Mouse (Mus musculus) embryo, embryonic 9.5 days (tissue): ENCODE data around the gene Rergl.

Source experiments
- DNase-seq: peaks from one replicate; pipeline ENCODE4 v3.0.0-alpha.2; 2017; ENCODE audit errors: extremely low spot score

Gene Rergl

DNA sequence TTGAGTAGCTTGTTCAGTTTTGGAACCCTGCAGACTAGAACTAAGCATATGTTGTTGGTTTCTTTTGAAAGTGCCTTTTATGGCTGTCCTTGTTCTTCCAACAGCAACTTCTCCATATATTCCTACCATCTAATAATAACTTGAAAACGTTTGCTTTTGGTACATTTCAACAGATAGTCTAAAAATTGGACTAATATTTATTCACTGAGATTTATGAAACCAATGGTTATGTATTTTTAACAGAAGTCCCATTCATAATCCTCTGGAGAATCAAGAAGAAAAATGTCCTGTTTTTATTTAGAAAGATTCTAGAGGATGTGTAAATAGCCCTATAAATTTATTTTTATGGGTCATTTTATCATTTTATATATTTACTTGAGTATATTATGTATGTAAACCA lies at the start of gene Rergl:
Gene Rergl, minus strand, starts transcription at position 101 of the 400 bp plus-strand sequence.
- DNase-seq, result no peak

GRCm38 (mm10) chr6:139538469-139538868 lies 36.7 kb upstream of the Rergl start:
- no peak for DNase-seq

DNA sequence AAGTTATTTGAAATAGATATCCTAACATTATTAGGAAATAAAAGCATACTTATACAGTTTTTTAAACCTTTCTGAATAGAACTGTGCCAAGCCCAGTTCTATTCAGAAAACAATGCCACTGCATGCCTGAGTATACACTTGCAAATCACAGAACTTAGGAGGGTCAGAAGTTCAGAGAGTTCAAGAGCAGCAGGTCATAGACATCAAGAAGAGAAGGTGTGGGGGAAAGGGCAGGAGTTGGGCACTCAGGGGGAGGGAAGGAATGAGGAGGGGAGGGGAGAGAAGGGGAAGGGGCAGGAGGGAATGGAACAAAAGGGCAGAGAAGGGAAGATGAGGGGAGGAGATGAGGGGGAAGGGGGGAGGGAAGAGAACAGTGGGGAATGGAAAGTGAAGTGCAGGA lies 23.6 kb upstream of the Rergl start:
- no peak for DNase-seq

DNA sequence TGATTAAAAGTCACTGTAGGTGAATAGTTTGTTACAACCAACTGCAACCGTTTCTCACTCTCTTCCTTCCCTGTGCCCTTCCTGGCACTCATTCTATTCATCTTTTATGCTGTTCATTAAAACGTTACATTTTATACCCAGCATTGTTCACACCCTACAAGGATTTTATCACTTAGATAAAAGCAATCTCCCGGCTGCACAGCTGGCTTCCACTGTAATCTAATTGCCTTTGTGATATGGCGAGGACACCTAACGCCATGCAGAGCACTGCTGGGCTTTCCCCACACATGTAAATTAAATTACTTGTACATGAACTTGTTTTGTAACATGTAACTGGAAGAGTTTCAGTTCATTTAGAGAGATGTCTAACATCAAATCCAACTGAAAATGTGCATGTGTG lies 22.5 kb upstream of the Rergl start:
- no peak for DNase-seq

DNA sequence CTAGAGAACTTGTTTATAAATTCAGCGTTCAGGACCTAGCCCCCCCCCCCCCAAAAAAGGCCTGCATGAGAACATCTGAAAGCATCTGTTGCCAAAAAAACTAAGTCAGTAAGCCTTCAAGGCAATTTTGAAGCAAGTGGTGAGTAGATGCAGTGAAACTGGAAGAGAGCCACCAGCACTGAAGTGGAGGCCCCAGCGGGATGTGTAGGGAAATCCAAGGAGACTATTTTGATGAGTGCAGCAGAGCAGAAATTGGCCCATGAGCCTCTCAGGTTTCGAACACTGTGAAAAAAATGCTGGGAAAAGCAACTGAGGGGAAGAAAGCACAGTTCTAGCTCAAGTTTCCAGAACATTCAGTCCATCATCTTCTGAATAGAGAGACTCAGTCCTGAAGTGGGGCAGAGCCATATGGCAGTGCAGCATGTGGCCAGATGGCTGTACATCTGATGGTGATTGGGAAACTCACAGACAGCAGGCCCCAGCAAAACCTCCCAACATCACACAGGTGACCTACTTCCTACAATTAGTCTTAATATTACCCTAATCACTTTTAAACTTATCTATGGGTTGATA lies 13.2 kb upstream of the Rergl start:
- DNase-seq, result no peak

GRCm38 (mm10) chr6:139479730-139480129 lies 22.0 kb downstream of the Rergl start:
- no peak for DNase-seq

- DNase-seq, result no peak
Measured at GRCm38 (mm10) chr6:139464980-139465379, 36.8 kb downstream of the Rergl start.

DNA sequence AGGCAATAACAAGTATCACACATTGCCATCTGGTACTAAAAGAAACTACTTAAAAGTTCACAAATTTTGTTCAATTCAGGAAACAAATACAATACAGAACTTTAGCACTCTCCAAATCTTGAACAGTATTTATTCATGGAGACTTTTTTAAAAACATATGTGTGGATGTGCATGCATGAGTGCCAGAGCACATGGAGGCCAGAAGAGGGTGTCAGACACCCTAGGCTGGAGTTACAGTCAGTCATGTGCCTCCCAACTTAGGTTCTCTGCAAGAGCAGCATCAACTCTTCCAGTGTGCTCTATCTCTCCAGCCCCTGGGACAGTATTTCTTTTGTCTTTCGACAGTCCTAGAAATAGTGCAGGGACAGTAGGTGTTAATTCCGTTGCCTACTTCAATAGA lies 37.5 kb downstream of the Rergl start:
- no peak for DNase-seq

GRCm38 (mm10) chr6:139461094-139461493 lies 40.7 kb downstream of the Rergl start:
- DNase-seq, result peak; percentile 10

DNA sequence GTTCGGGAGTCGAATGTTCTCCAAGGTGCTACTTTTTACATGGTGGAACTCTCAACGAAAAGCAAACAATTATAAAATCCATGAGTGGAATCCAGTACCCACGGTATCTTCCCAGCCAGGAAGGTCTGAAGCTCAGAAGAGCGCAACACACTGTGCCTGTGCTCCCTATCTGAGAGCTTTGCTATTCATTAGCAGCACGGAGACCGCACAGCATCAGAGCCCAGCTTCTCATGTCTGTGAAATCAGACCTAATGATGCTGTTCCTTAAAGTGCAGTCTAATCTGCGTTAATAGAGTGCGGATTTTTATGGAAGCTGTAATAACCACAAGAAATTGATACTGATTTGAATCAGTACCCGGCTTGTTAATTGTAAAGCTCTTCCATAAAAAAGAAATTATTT lies 41.3 kb downstream of the Rergl start:
- DNase-seq, result no peak

DNA sequence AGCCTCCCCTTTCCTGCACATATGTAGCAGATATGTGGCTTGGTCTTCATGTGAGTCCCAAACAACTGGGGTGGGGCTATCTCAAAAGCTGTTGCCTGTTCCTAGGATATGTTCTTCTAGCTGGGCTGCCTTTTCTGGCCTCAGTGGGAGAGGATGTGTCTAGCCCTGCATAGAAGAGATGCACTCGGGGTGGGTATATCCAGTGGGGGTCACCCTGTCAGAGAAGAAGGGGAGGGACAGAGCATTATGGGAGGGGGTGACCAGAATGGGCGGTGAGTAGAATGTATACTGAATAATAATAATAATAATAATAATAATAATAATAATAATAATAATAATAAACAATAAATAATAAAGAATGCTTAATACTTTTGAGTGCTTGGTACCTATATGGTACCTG lies 57.8 kb downstream of the Rergl start:
- no peak for DNase-seq
